9 mouse cellular contexts compared by ENCODE assay signal in the genomic region with DNA sequence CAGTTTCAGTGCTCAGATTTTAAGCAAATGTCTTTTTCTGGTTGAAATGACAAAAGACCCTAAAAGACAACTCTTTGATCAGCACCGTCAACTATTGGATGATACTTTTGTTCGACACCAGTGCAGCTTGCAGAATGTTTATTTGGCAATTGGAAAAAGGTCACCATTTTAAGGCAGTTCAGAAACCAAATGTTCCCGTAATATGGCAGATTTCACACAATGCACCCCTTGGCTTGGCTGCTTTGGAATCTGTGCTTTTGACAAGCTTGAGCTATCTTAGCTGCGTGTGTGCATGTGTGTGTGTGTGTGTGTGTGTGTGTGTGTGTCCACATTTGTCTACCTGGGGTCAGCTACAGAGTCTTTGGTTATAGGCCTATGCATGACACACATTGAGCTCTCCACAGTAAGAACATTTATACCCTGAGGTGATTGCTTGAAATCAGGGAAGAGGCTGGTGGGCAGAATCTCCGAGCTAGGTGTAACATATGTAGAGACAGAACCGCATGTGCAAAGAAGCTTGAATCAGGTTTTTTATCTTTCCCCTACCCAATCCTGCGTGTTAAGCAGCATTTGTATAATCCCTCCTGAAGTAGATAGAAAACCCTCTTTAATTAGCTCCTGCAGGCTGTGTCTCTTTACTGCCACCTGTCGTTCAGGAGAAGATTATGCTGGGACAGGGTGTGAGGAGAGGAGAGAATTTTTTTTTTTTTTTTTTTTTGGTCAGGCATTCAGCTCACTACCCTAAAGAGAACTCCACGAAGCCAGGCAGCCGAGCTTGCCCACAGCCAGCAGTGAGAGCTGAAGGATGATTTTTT.
A peak's percentile ranks its signal among the peaks of the same experiment; 100 is the strongest.
DNase-seq lines count a peak whose midpoint lies in the region; ATAC-seq and TF ChIP-seq lines count a peak whose summit lies in the region.
"Had no signal": no experiment of that assay in that cellular context is flagged by ENCODE, and none has a peak within 500 bp of the region (broad histone marks: within the 10 kb centered on the region; RNA-seq: fewer than 3 reads in every experiment).

No protein-coding gene starts in this region.

- H3K36me3 ChIP-seq in liver, adult 2 months (ENCODE audit: control insufficient read depth, insufficient read depth, low read length), result no peaks in the 10 kb centered on the region
- H3K36me3 ChIP-seq in midbrain, embryonic 16.5 days (ENCODE audit: control insufficient read depth, insufficient read depth, low read length), result no peaks in the 10 kb centered on the region
- H3K36me3 ChIP-seq: limb, embryonic 15.5 days had no signal

- no peaks in the 10 kb centered on the region for H3K79me2 ChIP-seq in liver, adult 2 months (ENCODE audit: control insufficient read depth, insufficient read depth, low read length)

- 45% methylated on average over 10 of the region's 10 CpGs for WGBS in liver, adult 2 months
- 35% methylated on average over 10 of the region's 10 CpGs for WGBS in midbrain, embryonic 16.5 days

- DNase-seq in cerebellum, postnatal 10 days, result peak; percentile 46 to 55
- no peak for DNase-seq in cerebellum, adult 9-11 months
- DNase-seq in liver, adult 2 months (ENCODE audit: extremely low read depth, low read depth, low spot score), result peak; percentile 36
- DNase-seq in liver, result no peak
- DNase-seq in layer of hippocampus, adult 18-20 months (ENCODE audit: low spot score in 2 of 2), result peak; percentile 35 to 79
- no peak for DNase-seq in T-cell, adult 2 months (ENCODE audit: low spot score)
- no peak for DNase-seq in testis, postnatal 10 days (ENCODE audit: low spot score)

- H3K4me3 ChIP-seq in liver, adult 2 months (ENCODE audit: insufficient read depth, low read depth, low read length), result no peak overlapping the region
- no peak overlapping the region for H3K4me3 ChIP-seq in midbrain, embryonic 16.5 days (ENCODE audit: low read depth, low read length)
- H3K4me3 ChIP-seq: limb, embryonic 15.5 days had no signal

- H3K27me3 ChIP-seq in liver, adult 2 months (ENCODE audit: control insufficient read depth, insufficient read depth, low read length), result no peaks in the 10 kb centered on the region
- H3K27me3 ChIP-seq in midbrain, embryonic 16.5 days (ENCODE audit: control insufficient read depth, insufficient read depth, low read depth, low read length), result no peaks in the 10 kb centered on the region

- no peak for TF ChIP-seq POLR2A in liver, adult 2 months (IDR thresholded peaks at IDR 0.05; ENCODE audit: extremely low read depth, insufficient read depth, low read length)

- no peaks in the 10 kb centered on the region for H3K4me1 ChIP-seq in liver, adult 2 months (ENCODE audit: control insufficient read depth, insufficient read depth, low read length)
- peaks cover 3% of the 10 kb centered on the region; the same call in 1 of the 2 replicates for H3K4me1 ChIP-seq in midbrain, embryonic 16.5 days (ENCODE audit: control insufficient read depth, insufficient read depth, low read length)
- H3K4me1 ChIP-seq: limb, embryonic 15.5 days had no signal

- peak; percentile 46 for TF ChIP-seq CTCF in liver, adult 2 months (IDR thresholded peaks at IDR 0.05; ENCODE audit: low read depth, low read length)

- H3K9ac ChIP-seq in liver, adult 2 months (ENCODE audit: low read depth, low read length), result no peak overlapping the region
- no peak overlapping the region for H3K9ac ChIP-seq in midbrain, embryonic 16.5 days (ENCODE audit: low read depth, low read length)
- H3K9ac ChIP-seq: limb, embryonic 15.5 days had no signal

- no peak overlapping the region for H3K4me2 ChIP-seq in midbrain, embryonic 16.5 days (ENCODE audit: low read length)
- H3K4me2 ChIP-seq: limb, embryonic 15.5 days had no signal

- peak; percentile 66 for ATAC-seq in midbrain, embryonic 16.5 days

- H3K9me3 ChIP-seq in midbrain, embryonic 16.5 days (replicated peaks; ENCODE audit: control insufficient read depth, low read length, poor library complexity, severe bottlenecking), result no peaks in the 10 kb centered on the region
- H3K9me3 ChIP-seq: limb, embryonic 15.5 days had no signal

- H3K27ac ChIP-seq in liver, adult 2 months (replicated peaks; ENCODE audit: insufficient read depth, low read depth, low read length), result no peak overlapping the region
- no peak overlapping the region for H3K27ac ChIP-seq in midbrain, embryonic 16.5 days (ENCODE audit: low read length)
- H3K27ac ChIP-seq: limb, embryonic 15.5 days had no signal

Comparison
In these comparisons a context has a peak if more than half of its experiments do, and no peak if none do; other contexts are left out.
1. DNase-seq: peak in cerebellum, postnatal 10 days (2 of 2), liver, adult 2 months (single experiment) and layer of hippocampus, adult 18-20 months (2 of 2); none in cerebellum, adult 9-11 months (single experiment), liver (single experiment), T-cell, adult 2 months (single experiment) and testis, postnatal 10 days (single experiment).